Mouse (Mus musculus) limb, embryonic 14.5 days (tissue): ENCODE data around the gene Gm45062. TPM values are rescaled to one million over a fixed set of nuclear protein-coding genes. Genes with fewer than 3 reads are reported as not detected.

ENCODE experiments used
- ATAC-seq: fragments of 200-750 bp; cut with Nextera tagmentation; 2 replicates; pipeline ENCODE4 v1.8.0; 2017; ENCODE audit warnings: low read depth, moderate number of reproducible peaks, moderate TSS enrichment; ENCODE audit not compliant: low FRiP score
- DNase-seq: peaks from one replicate; pipeline ENCODE4 v3.0.0-alpha.2; 2015; ENCODE audit warnings: low spot score
- H3K27ac ChIP-seq: fragments of 300-500 bp; sonication (generic); replicated peaks from 2 replicates; pipeline ENCODE4 v1.5.1; 2014; ENCODE audit warnings: low read depth, mild to moderate bottlenecking, low read length, moderate library complexity, mixed read lengths
- H3K27me3 ChIP-seq: fragments of 300-500 bp; sonication (generic); 2 replicates; pipeline ENCODE4 v1.6.1; 2014; ENCODE audit warnings: low read length, mixed read lengths; ENCODE audit not compliant: control insufficient read depth, insufficient read depth
- H3K36me3 ChIP-seq: fragments of 300-500 bp; sonication (generic); 2 replicates; pipeline ENCODE4 v1.6.1; 2014; ENCODE audit warnings: mild to moderate bottlenecking, low read length, moderate library complexity, mixed read lengths; ENCODE audit not compliant: control insufficient read depth, insufficient read depth
- H3K4me1 ChIP-seq: fragments of 300-500 bp; sonication (generic); 2 replicates; pipeline ENCODE4 v1.6.1; 2014; ENCODE audit warnings: antibody characterized with exemption, low read length, mixed read lengths; ENCODE audit not compliant: control insufficient read depth, insufficient read depth
- H3K4me2 ChIP-seq: fragments of 300-500 bp; sonication (generic); replicated peaks from 2 replicates; pipeline ENCODE4 v1.6.1; 2014; ENCODE audit warnings: low read depth, mild to moderate bottlenecking, low read length, moderate library complexity; ENCODE audit not compliant: severe bottlenecking
- H3K4me3 ChIP-seq: fragments of 300-500 bp; sonication (generic); replicated peaks from 2 replicates; pipeline ENCODE4 v1.5.1; 2014; ENCODE audit warnings: low read length
- H3K9ac ChIP-seq: fragments of 300-500 bp; sonication (generic); 2 replicates; pipeline ENCODE4 v1.6.1; 2014; ENCODE audit warnings: mild to moderate bottlenecking, low read depth, low read length, moderate library complexity; ENCODE audit not compliant: severe bottlenecking
- H3K9me3 ChIP-seq: fragments of 300-500 bp; sonication (generic); 2 replicates; pipeline ENCODE4 v1.6.1; 2016; ENCODE audit warnings: low read length; ENCODE audit not compliant: control insufficient read depth
- POLR2A ChIP-seq: fragments of 200-500 bp; IDR thresholded peaks from 2 replicates; pipeline ENCODE4 v1.8.0; 2012; ENCODE audit warnings: inconsistent platforms, mild to moderate bottlenecking, moderate library complexity, borderline replicate concordance; ENCODE audit not compliant: insufficient read depth, insufficient read length; ENCODE audit errors: extremely low read depth
- WGBS: fragments of 180-500 bp; shearing (Covaris S2); extraction: QIAGEN DNeasy Blood & Tissue Kit; methylation state at CpG from one replicate; pipeline ENCODE4 v1.1.7; 2014; 5-methylcytosine and 5-hydroxymethylcytosine counted together
- polyA plus RNA-seq, 2 experiments: library from polyadenylated mRNA; depleted of rRNA in 1 of 2; stranded (reverse) in 1 of 2; unstranded in 1 of 2; fragments of >200 nt; fragmentation: Nextera tagmentation in 1 of 2; extraction: Ambion mirVana in 1 of 2; gene quantifications; 2 replicates each; pipeline versions ENCODE4 v1.2.1 to v1.2.3; 2012 to 2014

Gene Gm45062
- polyA plus RNA-seq, 2 experiments: 8.7 to 14.7 TPM

DNA sequence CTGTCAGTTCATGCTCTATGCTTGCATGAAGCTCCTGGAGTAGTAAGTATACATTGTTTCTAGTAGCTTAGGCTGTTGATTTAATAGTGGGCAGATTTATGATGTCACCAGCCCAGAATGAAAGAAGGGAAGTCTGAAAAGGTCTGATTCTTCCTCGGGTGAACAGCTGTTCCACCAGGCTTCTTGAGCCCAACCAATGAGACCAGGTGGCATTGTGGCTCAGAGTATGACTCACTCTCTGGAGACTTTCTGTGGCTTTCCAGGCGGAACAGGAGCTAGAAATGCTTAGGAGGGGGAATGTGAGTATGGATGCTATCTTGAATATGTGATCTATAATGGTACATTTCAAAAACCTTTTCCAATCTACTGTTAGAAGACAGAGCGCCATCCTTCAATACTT, 363.8 kb downstream of the Gm45062 start:
- 64% methylated on average over 3 of the region's 3 CpGs for WGBS
- H3K4me1 ChIP-seq: no peaks in the 10 kb centered on the region
- no peaks in the 10 kb centered on the region for H3K27me3 ChIP-seq
- no peak overlapping the region for H3K4me2 ChIP-seq
- H3K9ac ChIP-seq: no peak overlapping the region
- ATAC-seq (no peak), DNase-seq (no peak)
- no peaks in the 10 kb centered on the region for H3K36me3 ChIP-seq
- no peak overlapping the region for H3K4me3 ChIP-seq
- no peaks in the 10 kb centered on the region for H3K9me3 ChIP-seq
- H3K27ac ChIP-seq: no peak overlapping the region
- no peak for TF ChIP-seq POLR2A

DNA sequence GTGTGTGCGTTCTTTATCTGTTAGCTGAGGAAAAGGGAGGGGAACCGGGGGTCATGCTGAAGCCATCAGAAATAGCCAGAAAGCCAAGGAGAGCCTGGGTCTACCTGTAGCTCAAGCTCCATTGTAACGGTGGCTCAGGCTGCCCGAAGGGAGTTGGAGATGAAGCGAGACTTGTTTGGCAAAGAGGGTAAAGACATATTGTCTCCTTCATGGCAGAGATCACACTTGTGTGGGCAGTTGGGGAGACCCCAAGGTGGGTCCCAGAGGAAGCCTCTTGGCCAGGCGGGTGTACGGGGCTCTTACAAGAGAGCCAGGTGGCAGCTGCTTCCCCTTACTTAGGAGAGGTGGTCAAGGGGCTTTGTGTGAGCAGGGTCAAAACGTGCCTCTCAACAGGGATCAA, 369.0 kb downstream of the Gm45062 start:
- ATAC-seq (no peak), DNase-seq (no peak)
- H3K36me3 ChIP-seq: no peaks in the 10 kb centered on the region
- TF ChIP-seq POLR2A: no peak
- H3K9me3 ChIP-seq: no peaks in the 10 kb centered on the region
- no peaks in the 10 kb centered on the region for H3K4me1 ChIP-seq
- H3K27ac ChIP-seq: no peak overlapping the region
- 91% methylated on average over 8 of the region's 8 CpGs for WGBS
- H3K4me3 ChIP-seq: no peak overlapping the region
- no peak overlapping the region for H3K9ac ChIP-seq
- no peak overlapping the region for H3K4me2 ChIP-seq
- no peaks in the 10 kb centered on the region for H3K27me3 ChIP-seq

DNA sequence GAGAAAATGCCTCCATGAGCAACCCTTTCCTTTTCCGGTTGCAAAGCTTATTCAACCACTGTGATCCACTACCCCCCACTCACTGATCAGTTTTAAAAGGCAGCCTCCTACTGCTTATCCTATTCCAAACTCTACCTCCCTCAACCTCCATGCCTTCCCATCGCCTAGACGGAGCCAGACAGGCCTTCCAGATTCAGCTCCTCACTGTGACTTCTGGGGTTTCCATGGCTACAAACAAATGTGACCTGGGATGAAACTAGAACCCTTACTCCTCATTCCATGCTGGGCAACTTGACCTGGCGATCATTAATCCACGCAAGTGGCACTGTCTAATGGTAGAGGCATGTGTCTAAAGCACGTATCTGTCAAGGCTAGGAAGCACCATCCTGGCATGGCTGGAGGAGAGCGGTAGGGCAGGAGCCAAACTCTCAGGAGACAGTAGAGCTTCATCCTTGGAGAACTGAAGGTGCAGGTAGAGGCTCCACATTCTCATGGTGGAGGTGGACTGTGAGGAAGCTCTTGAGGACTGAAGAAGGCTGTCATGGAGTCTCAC, 369.5 kb downstream of the Gm45062 start:
- no peak for TF ChIP-seq POLR2A
- ATAC-seq: no peak

DNA sequence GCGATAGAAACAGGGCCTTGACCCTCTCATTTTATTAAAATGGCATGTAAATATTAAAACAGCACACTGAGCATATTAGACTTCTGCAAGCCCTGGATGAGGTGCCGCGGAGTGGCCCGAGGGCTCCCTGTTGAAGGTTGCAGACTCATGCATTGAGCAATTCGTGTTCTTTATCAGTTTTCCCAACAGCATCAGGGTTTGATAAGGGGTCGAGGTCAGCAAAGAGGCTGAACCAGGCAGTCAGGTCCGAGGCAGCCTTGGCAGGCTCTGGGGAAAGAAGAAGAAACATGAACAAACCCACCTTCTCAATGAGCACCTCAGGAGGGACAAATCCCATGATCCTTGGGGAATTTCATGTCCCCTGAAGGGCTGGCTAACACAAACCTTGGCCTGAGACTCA, 371.3 kb downstream of the Gm45062 start:
- TF ChIP-seq POLR2A: no peak
- 85% methylated on average over 7 of the region's 7 CpGs for WGBS
- no peaks in the 10 kb centered on the region for H3K4me1 ChIP-seq
- H3K4me3 ChIP-seq: no peak overlapping the region
- ATAC-seq (no peak), DNase-seq (no peak)
- no peaks in the 10 kb centered on the region for H3K9me3 ChIP-seq
- H3K36me3 ChIP-seq: no peaks in the 10 kb centered on the region
- no peak overlapping the region for H3K9ac ChIP-seq
- H3K27ac ChIP-seq: no peak overlapping the region
- H3K27me3 ChIP-seq: no peaks in the 10 kb centered on the region
- no peak overlapping the region for H3K4me2 ChIP-seq

More for the DNA sequence above, 369.5 kb downstream of the Gm45062 start:
- no peaks in the 10 kb centered on the region for H3K4me1 ChIP-seq
- H3K4me2 ChIP-seq: no peak overlapping the region
- H3K9me3 ChIP-seq: no peaks in the 10 kb centered on the region
- no peak overlapping the region for H3K4me3 ChIP-seq
- WGBS: 89% methylated on average over 7 of the region's 7 CpGs
- DNase-seq: no peak
- H3K27ac ChIP-seq: no peak overlapping the region
- no peak overlapping the region for H3K9ac ChIP-seq
- no peaks in the 10 kb centered on the region for H3K27me3 ChIP-seq
- no peaks in the 10 kb centered on the region for H3K36me3 ChIP-seq

DNA sequence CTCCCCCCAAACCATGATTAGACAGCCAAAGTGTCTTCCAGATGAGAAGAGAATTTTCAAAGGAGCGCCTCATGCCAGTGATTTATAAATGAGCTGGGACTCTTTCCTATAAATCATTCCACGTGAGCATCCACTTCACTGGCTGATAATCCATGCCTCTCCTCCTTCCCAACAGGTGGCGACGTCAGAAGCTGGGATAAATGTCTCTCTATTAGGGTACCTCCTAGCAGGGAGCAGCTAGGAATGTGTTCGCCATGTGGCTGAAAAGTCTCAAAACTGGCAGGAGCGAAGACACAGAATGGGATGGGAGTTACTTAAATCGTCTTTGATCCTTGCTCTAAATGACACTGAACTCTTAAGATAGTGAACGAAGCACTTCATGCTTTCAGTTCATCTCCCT, 372.1 kb downstream of the Gm45062 start:
- no peaks in the 10 kb centered on the region for H3K27me3 ChIP-seq
- H3K9ac ChIP-seq: no peak overlapping the region
- no peak overlapping the region for H3K27ac ChIP-seq
- H3K4me3 ChIP-seq: no peak overlapping the region
- no peaks in the 10 kb centered on the region for H3K4me1 ChIP-seq
- H3K36me3 ChIP-seq: no peaks in the 10 kb centered on the region
- ATAC-seq: no peak
- no peak overlapping the region for H3K4me2 ChIP-seq
- H3K9me3 ChIP-seq: no peaks in the 10 kb centered on the region
- no peak for TF ChIP-seq POLR2A
- no peak for DNase-seq
- WGBS: 74% methylated on average over 8 of the region's 8 CpGs
